ENCODE assay signal across 10 mouse cellular contexts in the genomic region with DNA sequence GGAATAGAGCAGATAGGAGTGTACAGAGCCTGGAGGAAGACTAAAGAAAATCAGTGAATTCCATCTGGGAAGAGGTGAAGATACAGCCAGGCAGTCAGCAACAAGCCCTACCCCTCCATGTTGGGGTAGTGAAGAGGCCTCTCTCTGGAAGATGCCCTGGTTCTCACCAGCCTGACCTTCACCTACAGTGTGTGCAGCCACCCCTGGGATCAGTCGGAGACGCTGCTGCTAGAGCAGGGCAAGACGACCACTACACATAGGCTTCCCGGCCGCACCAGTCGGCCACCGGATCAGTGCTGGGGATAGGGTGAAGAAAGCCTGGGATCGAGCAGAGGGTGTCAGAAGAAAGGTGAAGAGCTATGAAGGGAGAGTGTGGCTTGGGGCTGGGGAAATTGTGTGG. TPM values are rescaled to one million over a fixed set of nuclear protein-coding genes. Genes with fewer than 3 reads are reported as not detected.
A peak's percentile ranks its signal among the peaks of the same experiment; 100 is the strongest.
DNase-seq lines count a peak whose midpoint lies in the region; ATAC-seq lines count a peak whose summit lies in the region.
"Had no signal": no experiment of that assay in that cellular context is flagged by ENCODE, and none has a peak within 500 bp of the region (broad histone marks: within the 10 kb centered on the region; RNA-seq: fewer than 3 reads in every experiment).

No protein-coding gene starts in this region.

- H3K27me3 ChIP-seq in heart, embryonic 16.5 days (ENCODE audit: control insufficient read depth, insufficient read depth, low read length): 0 out of 2 replicates have a peak, but pooled peaks cover 3% of the 10 kb centered on the region
- peaks cover 18% of the 10 kb centered on the region for H3K27me3 ChIP-seq in forebrain, embryonic 15.5 days
- H3K27me3 ChIP-seq in midbrain, embryonic 12.5 days: peaks cover 63% of the 10 kb centered on the region

- ATAC-seq in heart, embryonic 16.5 days (replicated peaks; ENCODE audit: extremely low read depth, insufficient read depth, low FRiP score): no peak
- no peak for ATAC-seq in forebrain, embryonic 15.5 days (replicated peaks)
- no peak for ATAC-seq in midbrain, embryonic 12.5 days (ENCODE audit: low FRiP score, low read depth)

- H3K9ac ChIP-seq in heart, embryonic 16.5 days (ENCODE audit: low read length): peak overlapping the region; percentile 92
- peak overlapping the region; percentile 61 for H3K9ac ChIP-seq in forebrain, embryonic 15.5 days (replicated peaks)
- no peak overlapping the region; the same call in 1 of the 2 replicates for H3K9ac ChIP-seq in midbrain, embryonic 12.5 days (replicated peaks)

- no peak for DNase-seq in heart, adult 8-10 months (ENCODE audit: low spot score)
- no peak for DNase-seq in spleen, adult 18-20 months
- DNase-seq in cerebellum, postnatal 14 days: no peak
- no peak for DNase-seq in thymus, postnatal 0 days (ENCODE audit: low spot score)
- DNase-seq: thymus, adult 2 months had no signal

- 28% methylated on average over 8 of the region's 8 CpGs for WGBS in heart, embryonic 16.5 days
- 46% methylated on average over 8 of the region's 8 CpGs for WGBS in forebrain, embryonic 15.5 days
- 49% methylated on average over 8 of the region's 8 CpGs for WGBS in midbrain, embryonic 12.5 days

- peaks cover 40% of the 10 kb centered on the region for H3K4me1 ChIP-seq in heart, embryonic 16.5 days (ENCODE audit: control insufficient read depth, insufficient read depth, low read length)
- no peaks in the 10 kb centered on the region for H3K4me1 ChIP-seq in brown adipose tissue, adult 24 weeks (ENCODE audit: control insufficient read depth, insufficient read depth, insufficient read length, low read length)
- H3K4me1 ChIP-seq in forebrain, embryonic 15.5 days: peaks cover 18% of the 10 kb centered on the region
- H3K4me1 ChIP-seq in midbrain, embryonic 12.5 days: peaks cover 22% of the 10 kb centered on the region; the same call in 1 of the 2 replicates

- H3K4me3 ChIP-seq in heart, embryonic 16.5 days (ENCODE audit: low read length): peak overlapping the region; percentile 80
- H3K4me3 ChIP-seq in brown adipose tissue, adult 24 weeks (ENCODE audit: insufficient read depth, low read depth, low read length): peak overlapping the region; percentile 71
- peak overlapping the region; percentile 53 for H3K4me3 ChIP-seq in forebrain, embryonic 15.5 days
- peak overlapping the region; percentile 50 for H3K4me3 ChIP-seq in midbrain, embryonic 12.5 days

- H3K4me2 ChIP-seq in heart, embryonic 16.5 days (ENCODE audit: low read depth, low read length): peak overlapping the region; percentile 67
- peak overlapping the region; percentile 80 for H3K4me2 ChIP-seq in forebrain, embryonic 15.5 days (replicated peaks)
- peak overlapping the region; percentile 93 for H3K4me2 ChIP-seq in midbrain, embryonic 12.5 days (replicated peaks)

- peak overlapping the region; percentile 87 for H3K27ac ChIP-seq in heart, embryonic 16.5 days (ENCODE audit: low read length)
- H3K27ac ChIP-seq in brown adipose tissue, adult 24 weeks (replicated peaks; ENCODE audit: low read depth, low read length): peak overlapping the region; percentile 94
- no peak overlapping the region for H3K27ac ChIP-seq in forebrain, embryonic 15.5 days (replicated peaks)
- no peak overlapping the region for H3K27ac ChIP-seq in midbrain, embryonic 12.5 days (replicated peaks)

- peaks cover 17% of the 10 kb centered on the region for H3K36me3 ChIP-seq in heart, embryonic 16.5 days (ENCODE audit: control insufficient read depth, insufficient read depth)
- H3K36me3 ChIP-seq in forebrain, embryonic 15.5 days: peaks cover 3% of the 10 kb centered on the region; the same call in 1 of the 2 replicates
- 0 out of 2 replicates have a peak, but pooled peaks cover 4% of the 10 kb centered on the region for H3K36me3 ChIP-seq in midbrain, embryonic 12.5 days

- no peaks in the 10 kb centered on the region for H3K9me3 ChIP-seq in heart, embryonic 16.5 days (replicated peaks; ENCODE audit: control insufficient read depth, low read length)
- H3K9me3 ChIP-seq in forebrain, embryonic 15.5 days: no peaks in the 10 kb centered on the region
- H3K9me3 ChIP-seq in midbrain, embryonic 12.5 days: no peaks in the 10 kb centered on the region

RNA-seq across cellular contexts. Expression of a gene that starts 0.8 kb away (rescaled TPM):
- 1.1 and 1.4 TPM in 2 replicates for polyA plus RNA-seq in heart, embryonic 16.5 days (2015; fragmentation: Nextera tagmentation; extraction: Ambion mirVana)
- under 1 TPM in 1 of 4 experiments, not detected in 3; 0.91 TPM for total RNA-seq in heart, adult 8-10 months (2022)
- polyA plus RNA-seq in brown adipose tissue, adult 24 weeks (2012; ENCODE audit: insufficient read depth, insufficient read length, missing spikeins): 2.1 TPM in 1 of 2 replicates, not detected in the other
- polyA plus RNA-seq in forebrain, embryonic 15.5 days (2015; fragmentation: Nextera tagmentation; extraction: Ambion mirVana): 0.55 and 1.1 TPM in 2 replicates
- polyA plus RNA-seq in midbrain, embryonic 12.5 days (2016; fragmentation: Nextera tagmentation; extraction: Ambion mirVana): 0.51 TPM in 1 of 2 replicates, not detected in the other
- not detected in 2 replicates for polyA plus RNA-seq in thymus, postnatal 0 days (2015; fragmentation: Nextera tagmentation; extraction: Ambion mirVana)
- total RNA-seq: MEL had no signal
- polyA plus RNA-seq: thymus, adult 2 months had no signal

RNA-seq across cellular contexts. Expression of a gene that starts 0.9 kb away (rescaled TPM):
- polyA plus RNA-seq in heart, embryonic 16.5 days (2015; fragmentation: Nextera tagmentation; extraction: Ambion mirVana): 1,916 and 1,999 TPM in 2 replicates
- total RNA-seq in heart, adult 8-10 months (2022): 1,000 to 10,000 TPM; 6,025 to 7,484 (median 6,750) TPM
- 1,247 and 2,143 TPM in 2 replicates for polyA plus RNA-seq in brown adipose tissue, adult 24 weeks (2012; ENCODE audit: insufficient read depth, insufficient read length, missing spikeins)
- polyA plus RNA-seq in forebrain, embryonic 15.5 days (2015; fragmentation: Nextera tagmentation; extraction: Ambion mirVana): 95.6 and 102 TPM in 2 replicates
- polyA plus RNA-seq in midbrain, embryonic 12.5 days (2016; fragmentation: Nextera tagmentation; extraction: Ambion mirVana): 28.9 and 31.8 TPM in 2 replicates
- 2.9 and 3.1 TPM in 2 replicates for polyA plus RNA-seq in thymus, postnatal 0 days (2015; fragmentation: Nextera tagmentation; extraction: Ambion mirVana)
- total RNA-seq: MEL had no signal

RNA-seq across cellular contexts. Expression of a gene that starts 30.2 kb away (rescaled TPM):
- 5.4 and 6.4 TPM in 2 replicates for polyA plus RNA-seq in heart, embryonic 16.5 days (2015; fragmentation: Nextera tagmentation; extraction: Ambion mirVana)
- total RNA-seq in heart, adult 8-10 months (2022): 1 to 10 TPM; 1.9 to 3.7 (median 2.6) TPM
- 1.6 and 2.3 TPM in 2 replicates for polyA plus RNA-seq in brown adipose tissue, adult 24 weeks (2012; ENCODE audit: insufficient read depth, insufficient read length, missing spikeins)
- polyA plus RNA-seq in forebrain, embryonic 15.5 days (2015; fragmentation: Nextera tagmentation; extraction: Ambion mirVana): 87.4 and 97.3 TPM in 2 replicates
- 62.3 and 66.3 TPM in 2 replicates for polyA plus RNA-seq in midbrain, embryonic 12.5 days (2016; fragmentation: Nextera tagmentation; extraction: Ambion mirVana)
- 8.3 and 9.4 TPM in 2 replicates for polyA plus RNA-seq in thymus, postnatal 0 days (2015; fragmentation: Nextera tagmentation; extraction: Ambion mirVana)
- total RNA-seq: MEL had no signal

RNA-seq across cellular contexts. Expression of a gene that starts 50.5 kb away (rescaled TPM):
- 44.1 and 48.7 TPM in 2 replicates for polyA plus RNA-seq in heart, embryonic 16.5 days (2015; fragmentation: Nextera tagmentation; extraction: Ambion mirVana)
- total RNA-seq in heart, adult 8-10 months (2022): 10 to 100 TPM; 24.2 to 35.4 (median 29.0) TPM
- 31.0 and 36.4 TPM in 2 replicates for polyA plus RNA-seq in brown adipose tissue, adult 24 weeks (2012; ENCODE audit: insufficient read depth, insufficient read length, missing spikeins)
- polyA plus RNA-seq in forebrain, embryonic 15.5 days (2015; fragmentation: Nextera tagmentation; extraction: Ambion mirVana): 84.3 and 85.0 TPM in 2 replicates
- polyA plus RNA-seq in midbrain, embryonic 12.5 days (2016; fragmentation: Nextera tagmentation; extraction: Ambion mirVana): 70.4 and 71.7 TPM in 2 replicates
- polyA plus RNA-seq in thymus, postnatal 0 days (2015; fragmentation: Nextera tagmentation; extraction: Ambion mirVana): 96.6 and 104 TPM in 2 replicates

RNA-seq across cellular contexts. Expression of a gene that starts 50.7 kb away (rescaled TPM):
- polyA plus RNA-seq in heart, embryonic 16.5 days (2015; fragmentation: Nextera tagmentation; extraction: Ambion mirVana): 71.4 and 73.1 TPM in 2 replicates
- 10 to 100 TPM; 12.8 to 17.2 (median 16.7) TPM for total RNA-seq in heart, adult 8-10 months (2022)
- polyA plus RNA-seq in brown adipose tissue, adult 24 weeks (2012; ENCODE audit: insufficient read depth, insufficient read length, missing spikeins): 9.3 and 10.9 TPM in 2 replicates
- polyA plus RNA-seq in forebrain, embryonic 15.5 days (2015; fragmentation: Nextera tagmentation; extraction: Ambion mirVana): 135 and 148 TPM in 2 replicates
- 182 and 183 TPM in 2 replicates for polyA plus RNA-seq in midbrain, embryonic 12.5 days (2016; fragmentation: Nextera tagmentation; extraction: Ambion mirVana)
- 152 and 156 TPM in 2 replicates for polyA plus RNA-seq in thymus, postnatal 0 days (2015; fragmentation: Nextera tagmentation; extraction: Ambion mirVana)

Comparison
In these comparisons a context has a peak if more than half of its experiments do, and no peak if none do; other contexts are left out.
1. H3K27ac ChIP-seq: peak in heart, embryonic 16.5 days (single experiment) and brown adipose tissue, adult 24 weeks (single experiment); none in forebrain, embryonic 15.5 days (single experiment) and midbrain, embryonic 12.5 days (single experiment).
2. RNA of a gene that starts 0.9 kb away (polyA plus RNA-seq): 1,247 to 2,143 TPM in brown adipose tissue, adult 24 weeks and 1,916 to 1,999 TPM in heart, embryonic 16.5 days; 95.6 to 102 TPM in forebrain, embryonic 15.5 days, 28.9 to 31.8 TPM in midbrain, embryonic 12.5 days and 2.9 to 3.1 TPM in thymus, postnatal 0 days; every median in the first group is over 10 times any median in the second.
3. Peak in every context shown above with its lines, with median percentiles within 50 percentile points of each other: H3K4me2 ChIP-seq and H3K4me3 ChIP-seq.